Mouse (Mus musculus): ENCODE results near the gene Angptl1. TPM values are rescaled to one million over a fixed set of nuclear protein-coding genes. Genes with fewer than 3 reads are reported as not detected.

Angptl1 gene
- total and polyA plus RNA-seq, 3 experiments: 0.08 to 0.23 TPM; not detected in 1

GRCm38 (mm10) chr1:156808332-156808731 is 30.0 kb upstream of the Angptl1 start:
- no peak for TF ChIP-seq CHD1 (IDR thresholded peaks at IDR 0.05; ENCODE audit: low read depth, low read length)
- no peak for TF ChIP-seq ELF1 (IDR thresholded peaks at IDR 0.05; ENCODE audit: low read depth, low read length)
- TF ChIP-seq EP300 (IDR thresholded peaks at IDR 0.05; ENCODE audit: low read length): no peak
- TF ChIP-seq MAZ (IDR thresholded peaks at IDR 0.05; ENCODE audit: low read depth, low read length): no peak
- TF ChIP-seq ZKSCAN1 (IDR thresholded peaks at IDR 0.05; ENCODE audit: borderline replicate concordance, low read depth, low read length): no peak
- no peak for TF ChIP-seq TCF12 (IDR thresholded peaks at IDR 0.05; ENCODE audit: low read depth, low read length)
- TF ChIP-seq ZNF384 (IDR thresholded peaks at IDR 0.05; ENCODE audit: low read depth, low read length): no peak
- no peak for TF ChIP-seq KAT2A (IDR thresholded peaks at IDR 0.05; ENCODE audit: insufficient replicate concordance, low read length)
- TF ChIP-seq NELFE (IDR thresholded peaks at IDR 0.05; ENCODE audit: low read depth, low read length): no peak
- TF ChIP-seq BHLHE40 (IDR thresholded peaks at IDR 0.05; ENCODE audit: low read depth, low read length): no peak
- TF ChIP-seq MEF2A (IDR thresholded peaks at IDR 0.05; ENCODE audit: borderline replicate concordance, low read depth, low read length): no peak
- no peak for TF ChIP-seq SIN3A (IDR thresholded peaks at IDR 0.05; ENCODE audit: low read length)
- DNase-seq (ENCODE audit: extremely low read depth): no peak
- Histone ChIP-seq H3K4me2 (ENCODE audit: insufficient read depth, low read depth, poor library complexity, severe bottlenecking) (no peak overlapping the region), H3K4me1 (ENCODE audit: control insufficient read depth in 1 of 2, insufficient read depth in 2 of 2) (peaks cover 0 to 4% of the 10 kb centered on the region in 2 experiments; a peak in 1 of 4 replicates), H3K27me3 (replicated peaks) (no peaks in the 10 kb centered on the region), H3K9me3 (replicated peaks; ENCODE audit: low read length) (no peaks in the 10 kb centered on the region), H3K4me3 (replicated peaks in 1 of 3; ENCODE audit: low read depth in 2 of 3, low read length in 2 of 3, poor library complexity in 1 of 3) (no peak overlapping the region), H3K36me3 (replicated peaks in 1 of 2; ENCODE audit: control insufficient read depth in 1 of 2, insufficient read depth in 1 of 2, low read length in 1 of 2) (peaks cover 53 to 74% of the 10 kb centered on the region in 2 experiments), H3K9ac (ENCODE audit: insufficient read depth, low read depth) (no peak overlapping the region), H3K79me2 (replicated peaks; ENCODE audit: control insufficient read depth, extremely low read depth, insufficient read depth, poor library complexity, severe bottlenecking) (no peaks in the 10 kb centered on the region), H3K27ac (ENCODE audit: insufficient read depth, low read depth) (no peak overlapping the region)
- dilution Hi-C loops (cut with MboI; ENCODE audit: extremely low pct_ligation_motif_present, extremely low pct_unique_long_range_greater_than_20kb, low sequenced_read_pairs): no loop called here
- in situ Hi-C loops (cut with MboI; ENCODE audit: low pct_ligation_motif_present, low pct_unique_long_range_greater_than_20kb, low sequenced_read_pairs): no loop called here

GRCm38 (mm10) chr1:156811928-156812327 is 26.4 kb upstream of the Angptl1 start:
- Histone ChIP-seq H3K4me2 (ENCODE audit: insufficient read depth, low read depth, poor library complexity, severe bottlenecking) (no peak overlapping the region), H3K4me3 (replicated peaks in 1 of 3; ENCODE audit: low read depth in 2 of 3, low read length in 2 of 3, poor library complexity in 1 of 3) (no peak overlapping the region), H3K36me3 (replicated peaks in 1 of 2; ENCODE audit: control insufficient read depth in 1 of 2, insufficient read depth in 1 of 2, low read length in 1 of 2) (peaks cover 57 to 83% of the 10 kb centered on the region in 2 experiments), H3K79me2 (replicated peaks; ENCODE audit: control insufficient read depth, extremely low read depth, insufficient read depth, poor library complexity, severe bottlenecking) (no peaks in the 10 kb centered on the region), H3K27me3 (replicated peaks) (no peaks in the 10 kb centered on the region), H3K4me1 (ENCODE audit: control insufficient read depth in 1 of 2, insufficient read depth in 2 of 2) (no peaks in the 10 kb centered on the region), H3K27ac (ENCODE audit: insufficient read depth, low read depth) (no peak overlapping the region), H3K9me3 (replicated peaks; ENCODE audit: low read length) (no peaks in the 10 kb centered on the region), H3K9ac (ENCODE audit: insufficient read depth, low read depth) (no peak overlapping the region)
- in situ Hi-C loops (cut with MboI; ENCODE audit: low pct_ligation_motif_present, low pct_unique_long_range_greater_than_20kb, low sequenced_read_pairs) (no loop called here), dilution Hi-C loops (cut with MboI; ENCODE audit: extremely low pct_ligation_motif_present, extremely low pct_unique_long_range_greater_than_20kb, low sequenced_read_pairs) (no loop called here)
- DNase-seq (ENCODE audit: extremely low read depth): no peak
- TF ChIP-seq SIN3A (IDR thresholded peaks at IDR 0.05; ENCODE audit: low read length) (no peak), MEF2A (IDR thresholded peaks at IDR 0.05; ENCODE audit: borderline replicate concordance, low read depth, low read length) (no peak), CHD2 (IDR thresholded peaks at IDR 0.05; ENCODE audit: low read length) (no peak), TCF12 (IDR thresholded peaks at IDR 0.05; ENCODE audit: low read depth, low read length) (no peak), ETS1 (conservative IDR thresholded peaks at IDR 0.05; ENCODE audit: low read depth, low read length) (no peak), EP300 (IDR thresholded peaks at IDR 0.05; ENCODE audit: low read length) (no peak)

Data from CH12.LX (cell line).